Mouse (Mus musculus): ENCODE measurements around the gene Pdzd7.

DNA sequence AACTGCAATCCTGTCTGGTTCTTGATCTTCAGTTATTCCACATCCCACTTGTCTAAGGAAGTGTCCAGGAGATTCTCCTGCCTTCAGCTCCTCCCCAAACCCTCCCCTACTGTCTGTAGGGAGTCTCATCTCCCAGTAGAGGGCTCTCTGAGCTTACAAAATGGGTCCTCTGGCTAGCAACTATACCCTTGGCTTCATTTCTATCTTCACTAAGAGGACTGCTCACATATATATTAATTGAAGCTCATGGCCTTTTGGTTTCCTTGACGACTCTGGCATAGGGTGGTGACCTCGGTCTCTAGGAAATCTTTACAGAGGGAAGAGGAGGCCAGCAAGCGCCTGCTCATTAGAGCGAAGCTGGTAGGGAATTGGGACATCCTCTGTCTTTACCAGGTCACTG is 10.8 kb upstream of the Pdzd7 start:
- TF ChIP-seq GATA1 (IDR thresholded peaks at IDR 0.05; ENCODE audit: borderline replicate concordance, low read length) (no peak), FLI1 (IDR thresholded peaks at IDR 0.05; ENCODE audit: low read length) (no peak)

Data from megakaryocyte, embryonic 14.5 days (primary cell).